Mouse (Mus musculus) c-Kit-positive CD71-negative TER-119-negative erythroid progenitor cells, embryonic 14.5 days (primary cell): ENCODE results near the gene Tab1.

Source experiments
- DNase-seq: peaks from one replicate; pipeline ENCODE4 v3.0.0-alpha.2; 2013; ENCODE audit warnings: low read depth

Tab1 gene

DNA sequence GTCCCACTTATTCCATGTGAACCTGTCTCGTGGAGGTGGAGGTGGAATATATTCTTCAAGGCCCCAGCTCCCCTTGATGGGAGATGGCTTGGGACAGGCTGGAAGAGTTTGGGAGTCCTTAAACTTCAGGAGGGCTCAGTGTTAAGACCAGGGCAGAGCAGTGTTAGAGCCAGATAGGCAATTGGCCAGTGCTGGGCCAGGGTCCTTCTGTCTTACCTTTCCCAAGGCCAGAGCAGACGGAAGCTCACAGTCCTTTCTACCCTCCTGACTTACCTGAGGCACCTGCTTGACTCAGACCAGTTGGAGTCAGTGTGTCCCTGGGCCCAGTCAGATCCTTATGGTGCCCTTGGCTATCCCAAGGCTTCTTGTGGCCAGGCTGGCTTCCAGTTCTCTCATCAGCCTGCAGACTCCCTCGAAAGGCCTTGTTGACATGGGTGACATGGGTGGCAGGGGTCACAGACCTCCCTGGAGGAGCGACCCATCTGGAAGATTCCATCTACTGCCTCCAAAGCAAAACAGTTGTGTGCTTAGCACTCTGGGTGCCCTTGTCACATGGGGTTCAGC, 29.6 kb downstream of the Tab1 start:
- no peak for DNase-seq

DNA sequence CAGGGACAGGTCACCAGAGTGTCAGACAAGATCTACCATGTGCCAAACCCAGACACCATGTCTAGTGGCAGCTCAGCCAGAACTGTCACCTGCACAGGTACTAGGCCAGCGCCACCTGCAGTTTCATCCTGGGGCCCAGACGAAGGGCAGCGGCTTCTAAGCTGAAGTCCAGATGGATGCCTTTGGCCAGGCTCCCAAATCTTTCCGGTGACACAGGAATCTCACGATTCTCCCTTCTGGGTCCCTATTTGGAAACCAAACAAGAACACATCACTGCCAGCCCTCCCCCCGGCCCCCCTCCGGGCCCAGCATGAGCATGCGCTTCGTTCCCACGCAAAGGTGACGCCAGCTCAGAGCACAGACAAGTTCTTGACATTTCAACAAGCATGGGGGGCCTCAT, 30.3 kb downstream of the Tab1 start:
- no peak for DNase-seq

DNA sequence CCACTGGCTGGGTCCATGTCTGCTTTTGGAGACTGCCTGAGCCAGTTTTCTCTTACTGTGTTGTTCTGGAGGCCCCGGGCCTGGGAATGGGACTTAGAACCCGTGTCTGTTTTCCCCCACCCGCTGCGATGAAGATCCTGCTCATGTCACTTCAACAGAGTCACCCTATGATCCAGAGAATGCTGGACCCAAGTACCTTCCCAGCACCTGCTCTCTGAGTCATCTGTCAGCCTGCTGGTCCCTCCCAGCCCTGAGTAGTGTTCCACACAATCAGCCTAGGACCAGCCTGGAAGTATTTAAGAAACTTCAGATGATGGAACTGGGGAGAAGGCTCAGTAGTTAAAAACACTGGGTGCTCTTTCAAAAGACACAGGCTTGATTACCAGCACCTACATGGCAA, 30.8 kb downstream of the Tab1 start:
- DNase-seq, result no peak

DNA sequence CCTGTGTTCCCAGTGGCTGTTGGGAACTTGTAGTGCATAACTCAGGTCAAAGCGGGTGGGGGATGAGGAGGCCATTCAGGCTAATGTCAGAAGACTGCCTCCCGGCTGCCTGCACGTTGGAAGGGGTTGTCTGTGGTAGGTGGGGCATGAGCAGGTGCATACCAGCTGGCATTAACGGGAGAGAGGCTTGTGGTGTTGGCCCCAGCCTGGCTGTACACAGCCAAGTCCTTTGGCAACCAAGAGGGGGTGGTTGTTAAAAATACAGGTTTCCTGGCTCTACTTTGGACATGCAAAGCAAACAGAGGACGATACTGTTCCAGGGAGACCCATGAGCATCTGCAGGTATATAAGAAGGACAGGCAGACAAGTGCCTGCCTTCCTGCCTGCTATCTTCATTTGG, 32.5 kb downstream of the Tab1 start:
- no peak for DNase-seq

DNA sequence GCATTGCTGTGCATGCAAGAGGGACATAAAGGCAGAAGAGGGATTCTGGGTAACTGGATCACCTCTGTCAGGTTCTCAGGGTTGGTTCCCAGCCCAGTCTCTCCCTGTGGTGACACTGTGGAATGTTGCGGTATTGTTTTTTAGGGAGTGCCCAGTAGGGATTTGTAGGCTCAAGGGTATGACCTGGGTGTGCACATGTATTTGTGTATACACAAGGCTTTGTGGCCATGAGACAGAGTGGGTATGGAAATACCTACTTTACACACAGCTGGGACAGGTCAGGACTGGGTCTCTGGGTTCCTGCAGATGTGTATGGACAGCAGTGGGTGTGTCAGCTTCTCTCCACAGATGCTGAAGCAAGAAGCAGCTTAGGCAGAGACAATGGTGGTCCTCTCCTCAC, 36.6 kb downstream of the Tab1 start:
- DNase-seq, result no peak

DNA sequence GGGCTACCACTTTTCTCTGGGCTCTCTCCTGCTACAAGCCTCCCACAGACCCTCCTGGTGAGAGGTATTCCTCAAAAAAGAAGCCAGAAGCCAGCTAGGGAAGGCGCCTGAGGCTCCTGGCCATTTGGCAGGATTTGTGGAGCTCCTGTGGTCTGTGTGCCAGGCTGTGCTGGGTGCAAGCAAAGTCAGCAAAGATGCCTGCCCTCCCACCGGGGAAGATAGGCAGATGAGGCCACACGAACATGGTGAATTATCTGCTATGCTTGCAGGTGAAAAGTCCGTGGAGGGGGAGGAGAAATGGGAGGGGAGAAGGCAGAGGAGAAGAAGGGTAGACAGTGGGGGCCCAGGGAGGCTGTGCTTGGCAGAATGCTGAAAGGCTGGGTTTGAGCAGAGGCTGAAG, 37.4 kb downstream of the Tab1 start:
- DNase-seq, result no peak

DNA sequence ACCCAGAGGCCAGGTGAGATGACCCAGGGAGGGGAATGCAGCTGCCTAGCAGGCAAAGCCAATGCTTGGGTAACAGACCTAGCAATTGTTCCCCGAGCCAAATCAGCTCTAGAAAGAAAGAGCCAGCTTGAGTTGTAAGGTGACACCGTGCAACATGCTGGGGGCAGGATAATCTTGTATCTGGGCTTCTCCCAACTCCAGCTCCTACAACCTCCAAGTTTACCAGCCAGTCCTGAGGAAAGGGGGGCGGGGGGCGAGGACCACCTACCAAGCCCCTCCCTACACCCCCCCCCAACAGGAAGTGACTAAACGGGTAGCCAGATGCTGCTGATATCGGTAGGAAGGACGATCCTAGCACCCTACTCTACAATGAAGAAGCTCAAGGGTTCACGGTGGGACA, 38.4 kb downstream of the Tab1 start:
- DNase-seq, result no peak

DNA sequence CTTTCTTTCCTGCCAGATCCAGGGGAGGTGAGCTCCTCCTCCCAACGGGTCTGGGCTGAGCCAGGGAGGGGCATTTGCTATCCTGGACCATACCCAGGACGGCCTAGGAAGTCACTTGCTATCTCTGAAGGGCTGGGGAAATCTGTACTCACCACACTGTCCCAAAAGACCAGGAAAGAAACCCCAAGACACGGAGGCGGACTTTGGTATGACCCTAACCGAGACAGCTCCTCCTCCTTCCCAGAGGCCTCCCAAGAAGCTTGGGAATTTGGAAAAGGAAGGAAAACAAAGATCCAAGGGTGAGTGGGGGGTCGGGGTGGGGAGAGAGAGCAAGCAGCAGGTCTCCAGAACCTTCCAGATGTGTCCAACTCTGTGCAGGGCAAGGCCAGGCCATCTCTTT, 38.9 kb downstream of the Tab1 start:
- no peak for DNase-seq

DNA sequence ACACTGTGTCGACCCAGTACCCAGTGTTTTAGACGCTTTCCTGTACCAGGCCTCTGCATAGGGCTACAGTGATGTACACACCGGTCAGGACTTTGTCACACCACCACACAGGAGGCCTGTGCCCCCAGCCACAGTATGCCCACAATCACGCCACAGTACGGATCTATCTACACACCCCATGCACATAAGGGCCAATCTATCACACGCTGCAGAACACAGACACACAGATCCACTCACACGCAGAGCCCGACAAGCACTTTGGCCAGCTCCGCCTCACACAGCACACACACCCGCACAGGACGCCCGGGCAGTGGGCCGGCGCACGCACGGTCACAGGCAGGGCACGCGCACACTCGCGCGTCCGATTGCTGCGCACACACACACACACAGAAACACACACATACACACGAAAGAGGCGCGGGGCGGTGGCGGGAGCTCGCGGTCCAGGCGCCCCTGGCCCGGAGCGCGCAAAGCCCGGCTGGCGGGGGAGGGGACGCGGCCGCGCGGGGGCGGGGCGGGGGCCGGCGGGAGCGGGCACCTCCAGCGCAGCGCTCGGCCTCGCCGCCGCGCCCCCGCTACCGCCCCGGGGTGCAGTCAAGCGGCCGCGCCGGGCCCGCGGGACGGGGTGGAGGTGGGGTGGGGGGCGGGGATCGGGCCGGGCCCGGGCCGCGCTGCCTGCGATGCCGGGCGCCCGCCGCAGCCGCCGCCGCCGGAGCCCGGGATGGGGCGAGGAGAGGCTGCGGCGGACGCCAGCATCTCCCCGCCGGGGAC, 40.3 kb downstream of the Tab1 start, which contains the start of gene Mgat3:
TSS of gene Mgat3 (plus strand) at position 721 of the 771 bp plus-strand sequence.
- DNase-seq, result no peak

DNA sequence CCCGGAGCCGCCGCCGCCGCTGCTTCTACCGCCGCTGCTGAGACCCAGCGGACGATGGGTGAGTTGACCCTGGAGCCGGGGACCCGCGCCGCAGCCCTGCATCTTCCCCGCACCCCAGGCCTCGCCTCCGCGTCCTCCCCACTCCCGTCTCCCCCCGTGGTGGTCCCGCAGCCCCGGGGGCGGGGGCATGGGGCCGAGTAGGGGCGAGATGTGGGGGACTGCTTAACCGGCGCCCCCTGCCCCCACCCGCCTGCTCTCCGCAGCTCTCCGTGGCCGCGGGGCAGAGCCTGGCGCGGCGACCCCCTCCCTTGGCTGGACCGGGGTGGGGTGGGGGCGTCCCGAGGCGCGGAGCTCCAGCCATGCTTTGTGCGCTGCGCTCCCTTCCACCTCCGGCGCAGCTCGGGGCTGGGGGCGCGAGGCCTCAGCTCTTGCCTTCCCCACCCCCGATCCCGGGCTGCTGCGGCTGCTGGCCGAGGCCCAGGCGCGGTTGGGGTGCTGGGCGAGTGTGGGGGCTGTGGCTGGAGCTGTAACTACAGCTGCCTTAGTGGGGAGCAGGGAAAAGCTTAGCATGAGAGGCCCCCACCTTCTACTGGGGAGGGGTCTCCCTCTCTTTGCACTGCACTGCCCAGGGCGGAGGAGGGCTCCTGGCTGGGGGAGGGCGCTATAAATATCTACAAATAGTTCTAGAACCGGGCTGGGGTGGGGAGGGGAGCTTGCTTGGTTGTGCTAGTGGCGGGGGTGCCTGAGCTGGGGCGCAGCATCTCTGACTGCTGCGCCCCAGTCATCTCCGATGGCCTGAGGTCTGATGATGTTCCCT, 41.1 kb downstream of the Tab1 start:
- DNase-seq, result no peak

DNA sequence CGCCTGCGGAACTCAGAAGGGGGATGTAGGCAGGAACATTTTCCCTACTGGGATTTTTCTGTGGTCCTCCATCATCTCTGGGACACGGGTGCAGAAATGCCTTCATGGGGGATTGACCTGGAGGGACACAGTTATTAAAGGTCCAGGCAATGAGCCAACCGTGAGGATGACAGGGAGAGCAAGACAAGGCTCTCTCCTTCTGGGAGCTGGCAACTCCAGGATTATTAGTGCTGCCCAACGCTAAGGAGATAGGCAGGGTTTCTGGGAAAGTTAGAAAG, 41.6 kb downstream of the Tab1 start:
- no peak for DNase-seq

DNA sequence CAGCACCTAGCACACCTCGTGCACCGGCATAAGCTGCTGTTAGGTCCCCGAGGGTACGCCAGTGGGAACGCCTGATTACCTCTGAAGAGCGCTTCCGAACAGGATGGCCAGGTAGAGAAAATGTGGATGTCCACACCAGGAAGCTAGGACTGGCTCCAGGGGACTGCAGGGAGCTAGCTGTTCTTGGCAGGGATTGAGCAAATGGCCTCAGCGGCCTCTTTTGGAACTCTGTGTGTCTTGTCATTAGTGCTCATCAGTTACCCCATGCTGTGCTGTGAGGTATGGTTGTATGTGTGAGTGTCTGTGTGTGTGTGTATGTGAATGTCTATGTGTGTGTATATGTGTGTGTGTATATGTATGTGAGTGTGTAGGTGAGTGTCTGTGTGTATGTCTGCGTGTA, 42.4 kb downstream of the Tab1 start:
- DNase-seq, result no peak

DNA sequence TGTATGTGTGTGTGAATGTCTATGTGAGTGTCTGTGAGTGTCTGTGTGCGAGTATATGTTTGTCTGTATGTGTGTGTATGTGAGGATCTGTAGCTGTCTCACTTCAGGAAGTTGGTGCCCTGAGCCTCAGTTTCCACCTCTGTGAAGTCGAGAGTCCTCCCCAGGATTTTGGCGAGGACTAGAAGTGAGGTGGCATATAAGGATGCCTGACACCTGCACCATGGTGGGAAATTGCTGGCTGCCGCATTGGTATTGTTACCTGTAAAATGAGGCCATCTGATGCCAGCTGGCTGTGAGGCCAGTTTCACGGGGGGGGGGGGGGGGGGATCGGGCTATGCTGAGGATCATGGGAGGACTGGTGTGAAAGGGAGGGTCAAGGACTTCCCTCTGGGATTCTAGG, 42.8 kb downstream of the Tab1 start:
- DNase-seq, result no peak

DNA sequence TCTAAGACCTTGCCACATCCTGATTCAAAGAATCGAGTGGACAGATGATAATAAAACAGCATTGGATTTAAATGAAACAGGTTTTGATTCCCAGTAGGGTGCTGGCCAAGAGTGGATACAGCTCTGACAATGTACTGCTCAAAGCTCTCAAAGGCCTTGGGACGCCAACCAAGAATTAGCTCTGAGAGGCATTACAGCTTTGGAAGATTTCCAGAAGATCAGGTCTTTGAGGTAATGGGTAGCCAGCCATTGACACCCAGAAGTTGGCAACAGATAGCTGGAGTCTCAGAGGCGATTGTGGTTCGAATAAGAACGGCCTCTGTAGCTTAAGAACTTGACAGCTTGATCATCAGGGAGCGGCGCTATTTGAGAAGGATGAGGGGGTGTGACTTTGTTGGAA, 48.6 kb downstream of the Tab1 start:
- no peak for DNase-seq

DNA sequence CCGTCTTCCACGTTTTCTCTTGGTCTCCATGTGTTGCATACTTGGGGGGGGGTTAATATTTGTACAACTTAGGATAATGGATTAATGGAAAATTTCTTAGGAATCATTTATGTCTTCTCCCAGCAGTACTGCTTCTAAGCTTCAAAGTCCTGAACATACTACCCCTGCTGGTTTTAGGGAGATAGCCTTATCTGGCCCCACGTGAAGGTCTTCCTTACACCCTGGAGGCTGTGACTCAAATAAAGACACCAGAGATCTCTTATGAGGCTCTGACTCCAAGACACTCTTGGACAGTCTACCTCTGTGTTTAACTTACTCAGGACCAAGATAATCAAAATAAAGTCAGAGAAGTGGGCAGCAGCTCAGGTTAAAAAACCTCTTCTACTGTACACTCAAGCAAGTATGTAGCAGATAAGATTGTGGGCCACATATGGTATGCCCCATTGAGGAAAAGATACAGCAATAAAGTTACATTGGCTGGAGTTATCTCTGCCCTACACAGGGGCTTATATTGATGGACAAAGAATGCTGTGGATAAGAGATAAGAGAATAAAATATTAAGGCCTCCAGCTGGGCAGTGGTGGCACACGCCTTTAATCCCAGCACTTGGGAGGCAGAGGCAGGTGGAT, 49.3 kb downstream of the Tab1 start:
- DNase-seq, result no peak

DNA sequence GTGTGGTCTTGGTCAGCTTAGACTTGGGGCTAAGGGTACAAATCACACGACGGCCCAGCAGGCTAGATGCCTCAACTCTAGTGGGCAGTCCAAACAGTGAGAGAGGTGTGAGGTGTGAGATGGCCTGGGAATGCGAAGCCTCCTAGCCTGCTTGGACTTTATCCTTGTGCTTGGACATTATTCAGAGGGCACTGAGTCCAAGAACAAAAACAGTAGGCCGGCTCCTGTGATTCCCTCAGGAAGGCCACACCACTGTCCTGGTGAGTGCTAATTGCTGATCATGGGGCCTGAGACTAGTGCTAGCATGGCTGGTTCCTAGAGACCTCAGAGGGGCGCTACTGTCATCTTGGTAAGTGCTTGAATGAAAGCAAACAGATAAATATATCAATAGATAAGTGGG, 56.0 kb downstream of the Tab1 start:
- DNase-seq, result no peak

DNA sequence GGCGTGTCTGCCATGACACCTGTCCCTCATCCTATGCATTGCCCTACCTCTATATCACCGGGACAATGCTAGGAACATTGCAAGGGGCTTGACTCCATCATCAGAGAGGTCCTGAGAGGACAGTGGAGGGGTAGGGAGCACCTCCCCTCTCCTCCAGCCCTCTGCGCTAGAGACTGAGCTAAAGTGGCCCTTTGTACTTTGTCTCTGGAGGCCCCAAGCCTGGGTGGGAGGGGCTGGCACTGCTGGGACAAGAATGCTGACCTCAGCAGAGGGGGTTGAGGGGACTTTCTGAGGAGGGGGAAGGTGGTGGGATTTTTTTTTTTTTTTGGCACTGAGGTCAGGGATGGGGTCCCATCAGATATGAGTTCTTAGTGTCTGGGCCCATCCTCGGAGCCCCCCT, 57.1 kb downstream of the Tab1 start:
- no peak for DNase-seq

DNA sequence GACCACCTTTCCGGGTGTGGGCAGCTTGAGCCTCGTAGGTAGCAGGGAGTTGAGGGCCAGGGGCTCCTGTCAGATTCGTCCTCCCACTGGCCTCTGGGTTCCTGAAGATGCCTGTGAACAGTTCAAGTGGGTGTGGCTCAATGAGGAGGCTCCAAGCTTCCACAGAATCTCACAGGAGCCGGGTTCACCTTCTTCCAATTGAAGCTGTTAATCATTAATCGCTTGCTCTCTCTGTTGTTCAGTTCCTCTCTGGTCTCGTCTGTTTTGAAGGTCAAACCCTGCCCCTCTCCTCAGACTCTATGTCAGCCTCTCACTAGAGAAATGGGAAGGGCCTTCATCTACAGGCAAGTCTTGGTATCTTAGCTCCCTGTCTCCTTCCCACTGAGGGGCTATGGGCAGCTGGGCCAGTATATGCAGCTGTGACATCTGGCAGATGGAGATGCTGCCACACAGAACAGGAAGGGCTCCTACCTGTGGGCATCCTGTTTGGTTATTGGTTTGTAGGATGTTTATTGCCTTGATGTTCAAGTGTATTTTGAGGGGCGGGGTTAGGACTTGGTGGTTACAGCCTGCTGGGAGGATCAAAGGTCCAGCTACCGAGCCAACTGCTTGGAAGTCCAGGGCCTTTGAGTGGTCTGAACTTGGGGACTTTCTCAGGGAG, 58.8 kb downstream of the Tab1 start:
- no peak for DNase-seq

DNA sequence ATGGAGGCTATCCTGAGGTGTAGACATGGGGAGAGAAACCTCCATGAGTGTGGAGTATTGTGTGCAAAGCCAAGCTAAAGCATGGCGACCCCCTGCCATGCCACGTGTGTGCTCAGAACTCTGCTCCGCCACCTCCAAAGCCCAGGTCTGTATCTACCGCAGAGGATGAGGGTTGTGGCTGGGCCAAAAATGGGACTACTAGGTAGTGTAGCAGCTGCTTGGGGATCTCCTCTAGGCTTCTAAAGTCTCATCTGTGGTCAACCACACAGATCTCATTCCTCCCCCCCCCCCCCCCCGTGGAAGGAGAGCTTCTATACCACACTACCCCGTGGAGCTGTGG, 59.3 kb downstream of the Tab1 start:
- DNase-seq, result no peak

DNA sequence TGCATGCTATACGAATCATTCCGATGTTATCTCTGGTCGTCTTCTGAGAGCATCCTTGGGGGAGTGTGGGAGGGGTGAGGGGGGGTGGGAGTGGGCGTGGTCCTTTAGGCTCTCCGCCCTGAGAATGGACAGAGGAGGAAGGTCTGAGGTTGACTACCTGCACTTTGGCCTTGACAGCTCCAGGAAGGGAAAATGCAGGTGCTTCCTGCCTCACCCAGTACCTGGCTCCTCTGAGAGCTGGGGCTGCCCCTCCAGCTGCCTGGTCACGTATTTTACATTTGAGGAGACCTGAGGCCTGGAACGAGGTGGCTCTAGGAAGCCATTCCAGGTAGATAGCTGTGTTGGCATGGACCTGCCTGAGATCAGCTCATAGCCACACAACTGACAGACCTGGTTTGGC, 59.9 kb downstream of the Tab1 start:
- DNase-seq, result no peak

DNA sequence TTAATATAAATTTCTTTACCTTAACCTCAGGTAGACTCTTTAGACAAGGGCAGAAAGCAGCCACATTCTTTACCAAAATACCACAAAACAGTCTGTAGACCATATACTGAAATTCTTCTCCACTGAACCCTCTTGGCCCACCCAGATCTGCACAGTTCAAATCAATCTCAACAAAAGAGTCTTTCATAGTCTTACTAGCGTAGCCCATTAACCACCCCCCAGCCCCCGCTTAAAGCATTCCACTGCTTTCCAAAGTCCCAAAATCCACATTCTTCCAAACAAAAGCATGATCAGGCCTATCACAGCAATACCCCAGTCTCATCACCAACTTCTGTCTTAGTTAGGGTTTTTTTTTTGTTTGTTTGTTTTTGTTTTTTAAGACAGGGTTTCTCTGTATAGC, 66.6 kb downstream of the Tab1 start:
- no peak for DNase-seq

DNA sequence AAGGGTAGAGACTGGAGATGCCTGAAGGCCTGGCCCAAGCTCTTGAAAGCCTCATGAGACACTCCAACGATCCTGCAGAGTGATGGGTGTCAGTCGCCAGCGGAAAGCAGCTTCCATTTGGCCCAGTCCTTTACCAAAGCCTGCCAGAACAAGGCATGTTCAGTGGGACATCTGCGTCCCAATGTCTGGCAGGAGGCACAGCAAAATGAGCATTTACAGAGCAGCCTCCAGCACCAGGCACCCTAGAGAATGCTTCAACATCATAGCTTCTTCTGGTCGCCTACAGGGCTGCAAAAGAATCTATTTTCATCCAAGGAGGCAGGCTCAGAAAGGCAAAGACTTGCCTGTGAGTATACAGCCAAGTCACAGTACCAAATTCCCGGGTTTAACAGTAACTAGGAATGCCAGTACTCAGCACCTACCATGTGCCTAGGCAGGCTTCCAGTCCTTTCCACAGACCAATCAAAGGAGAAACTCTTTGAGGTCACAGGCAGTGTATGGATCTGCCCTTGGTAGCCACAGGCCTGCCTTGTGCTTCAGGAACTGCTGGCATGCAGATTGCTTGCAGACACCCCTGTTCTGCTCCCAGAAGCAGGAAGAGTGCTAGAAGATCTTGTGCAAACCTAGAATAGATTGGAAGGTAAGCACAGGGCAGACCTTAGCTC, 69.3 kb downstream of the Tab1 start:
- DNase-seq, result no peak
